Mouse (Mus musculus): Measurements from ENCODE around the gene Brpf3. TPM values are rescaled to one million over a fixed set of nuclear protein-coding genes. Genes with fewer than 3 reads are reported as not detected.
A peak's percentile ranks its signal among the peaks of the same experiment; 100 is the strongest.

Brpf3 gene
- polyA plus RNA-seq, 1 experiment: 134 TPM

GRCm38 (mm10) chr17:28854377-28854776 is 53.5 kb downstream of the Brpf3 start:
- Histone ChIP-seq H3K27ac (ENCODE audit: control insufficient read depth, insufficient read depth, low read depth, low read length) (no peak overlapping the region), H3K4me3 (ENCODE audit: control insufficient read depth, low read depth, low read length) (no peak overlapping the region), H3K4me1 (ENCODE audit: control insufficient read depth, insufficient read depth, low read length) (peaks cover 13% of the 10 kb centered on the region), H3K27me3 (ENCODE audit: control insufficient read depth, insufficient read depth, low read length) (peaks cover 2% of the 10 kb centered on the region; the same call in 1 of the 2 replicates), H3K36me3 (ENCODE audit: control insufficient read depth, insufficient read depth, low read length) (no peaks in the 10 kb centered on the region)
- TF ChIP-seq POLR2A (IDR thresholded peaks at IDR 0.05; ENCODE audit: control insufficient read depth, low read depth, low read length): no peak
- no peak for TF ChIP-seq CTCF (IDR thresholded peaks at IDR 0.05; ENCODE audit: control insufficient read depth, insufficient read depth, insufficient replicate concordance, low read depth, low read length)

GRCm38 (mm10) chr17:28855166-28855885 is 54.4 kb downstream of the Brpf3 start:
- H3K27ac ChIP-seq (ENCODE audit: control insufficient read depth, insufficient read depth, low read depth, low read length): no peak overlapping the region
- peaks cover 13% of the 10 kb centered on the region for H3K4me1 ChIP-seq (ENCODE audit: control insufficient read depth, insufficient read depth, low read length)
- H3K36me3 ChIP-seq (ENCODE audit: control insufficient read depth, insufficient read depth, low read length): no peaks in the 10 kb centered on the region
- H3K27me3 ChIP-seq (ENCODE audit: control insufficient read depth, insufficient read depth, low read length): peaks cover 2% of the 10 kb centered on the region; the same call in 1 of the 2 replicates
- TF ChIP-seq POLR2A (IDR thresholded peaks at IDR 0.05; ENCODE audit: control insufficient read depth, low read depth, low read length) (no peak), CTCF (IDR thresholded peaks at IDR 0.05; ENCODE audit: control insufficient read depth, insufficient read depth, insufficient replicate concordance, low read depth, low read length) (no peak)
- H3K4me3 ChIP-seq (ENCODE audit: control insufficient read depth, low read depth, low read length): no peak overlapping the region

DNA sequence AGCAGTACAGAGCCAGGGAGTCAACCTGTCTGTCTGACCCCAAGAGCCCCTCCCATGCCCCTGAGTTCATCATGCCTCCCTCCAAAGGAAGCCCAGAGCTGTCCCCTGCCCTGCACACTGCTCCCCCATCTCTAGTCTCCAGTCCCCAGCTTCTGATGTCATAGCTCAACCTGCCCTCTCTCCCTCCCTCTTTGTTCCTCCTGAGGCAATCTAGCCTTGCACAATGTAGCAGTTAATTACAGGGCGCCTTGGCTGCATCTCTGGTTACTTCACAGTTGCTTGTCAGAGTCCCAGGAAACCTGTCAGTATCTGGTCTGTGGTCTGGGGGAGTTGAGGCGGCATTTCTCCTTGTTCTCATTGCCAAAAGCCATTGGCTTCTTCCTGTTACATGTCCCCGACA is 55.1 kb downstream of the Brpf3 start:
- no peak overlapping the region for H3K27ac ChIP-seq (ENCODE audit: control insufficient read depth, insufficient read depth, low read depth, low read length)
- peaks cover 2% of the 10 kb centered on the region; the same call in 1 of the 2 replicates for H3K27me3 ChIP-seq (ENCODE audit: control insufficient read depth, insufficient read depth, low read length)
- peaks cover 13% of the 10 kb centered on the region for H3K4me1 ChIP-seq (ENCODE audit: control insufficient read depth, insufficient read depth, low read length)
- no peak overlapping the region for H3K4me3 ChIP-seq (ENCODE audit: control insufficient read depth, low read depth, low read length)
- H3K36me3 ChIP-seq (ENCODE audit: control insufficient read depth, insufficient read depth, low read length): no peaks in the 10 kb centered on the region
- no peak for TF ChIP-seq POLR2A (IDR thresholded peaks at IDR 0.05; ENCODE audit: control insufficient read depth, low read depth, low read length)
- no peak for TF ChIP-seq CTCF (IDR thresholded peaks at IDR 0.05; ENCODE audit: control insufficient read depth, insufficient read depth, insufficient replicate concordance, low read depth, low read length)

- no peak for TF ChIP-seq POLR2A (IDR thresholded peaks at IDR 0.05; ENCODE audit: control insufficient read depth, low read depth, low read length)
- no peak for TF ChIP-seq CTCF (IDR thresholded peaks at IDR 0.05; ENCODE audit: control insufficient read depth, insufficient read depth, insufficient replicate concordance, low read depth, low read length)
- Histone ChIP-seq H3K36me3 (ENCODE audit: control insufficient read depth, insufficient read depth, low read length) (no peaks in the 10 kb centered on the region), H3K27ac (ENCODE audit: control insufficient read depth, insufficient read depth, low read depth, low read length) (no peak within 1 kb of the TSS)
Observed at GRCm38 (mm10) chr17:28858205-28858604, 57.3 kb downstream of the Brpf3 start, which contains the start of gene Pnpla1. Pnpla1 (plus strand) TSS chr17:28858411.

DNA sequence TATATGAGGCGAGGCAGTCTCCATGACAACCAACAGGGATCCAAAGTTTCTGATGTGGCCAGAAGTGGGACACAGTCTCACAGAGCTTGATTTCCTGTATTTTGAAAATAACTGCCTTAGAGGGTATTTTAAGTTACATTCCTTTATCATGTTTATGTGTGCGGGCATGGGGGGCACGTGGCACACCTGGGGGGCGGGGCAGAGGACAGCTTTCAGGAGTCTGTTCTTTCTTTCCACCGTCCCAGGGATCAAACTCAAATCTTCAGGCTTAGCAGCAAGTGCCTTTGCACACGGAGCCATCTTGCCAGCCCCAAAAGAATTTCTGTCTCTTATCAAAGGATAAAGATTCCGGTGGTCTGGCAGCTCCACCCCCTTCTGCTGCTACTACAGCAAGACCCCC is 63.0 kb downstream of the Brpf3 start:
- no peak overlapping the region for H3K27ac ChIP-seq (ENCODE audit: control insufficient read depth, insufficient read depth, low read depth, low read length)
- TF ChIP-seq CTCF (IDR thresholded peaks at IDR 0.05; ENCODE audit: control insufficient read depth, insufficient read depth, insufficient replicate concordance, low read depth, low read length) (no peak), POLR2A (IDR thresholded peaks at IDR 0.05; ENCODE audit: control insufficient read depth, low read depth, low read length) (no peak)
- H3K4me3 ChIP-seq (ENCODE audit: control insufficient read depth, low read depth, low read length): no peak overlapping the region
- no peaks in the 10 kb centered on the region for H3K27me3 ChIP-seq (ENCODE audit: control insufficient read depth, insufficient read depth, low read length)
- H3K36me3 ChIP-seq (ENCODE audit: control insufficient read depth, insufficient read depth, low read length): no peaks in the 10 kb centered on the region
- peaks cover 4% of the 10 kb centered on the region for H3K4me1 ChIP-seq (ENCODE audit: control insufficient read depth, insufficient read depth, low read length)

More at GRCm38 (mm10) chr17:28858205-28858604, 57.3 kb downstream of the Brpf3 start, which contains the start of gene Pnpla1:
- Histone ChIP-seq H3K27me3 (ENCODE audit: control insufficient read depth, insufficient read depth, low read length) (peaks cover 2% of the 10 kb centered on the region; the same call in 1 of the 2 replicates), H3K4me3 (ENCODE audit: control insufficient read depth, low read depth, low read length) (peak within 1 kb of the TSS; percentile 85), H3K4me1 (ENCODE audit: control insufficient read depth, insufficient read depth, low read length) (peaks cover 13% of the 10 kb centered on the region)

DNA sequence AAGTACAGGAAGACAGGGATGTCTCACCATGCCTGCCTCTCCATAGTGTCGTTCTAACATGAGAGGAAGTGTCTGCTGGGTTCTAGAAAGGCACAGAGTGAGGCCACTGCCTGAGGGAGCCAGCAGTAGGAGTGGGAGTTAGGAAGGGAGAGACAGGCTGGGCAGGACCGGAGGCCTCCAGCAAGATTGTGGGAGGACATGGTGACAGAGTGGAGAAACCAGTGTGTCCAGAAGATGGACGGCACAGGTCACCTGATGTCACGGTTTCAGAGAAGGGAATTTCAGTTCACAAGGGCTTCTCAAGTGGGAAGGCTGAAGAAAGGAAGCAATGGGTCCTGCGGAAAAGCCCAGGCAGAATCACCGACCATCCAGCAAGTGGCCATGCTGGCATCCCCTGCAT is 63.6 kb downstream of the Brpf3 start:
- Histone ChIP-seq H3K36me3 (ENCODE audit: control insufficient read depth, insufficient read depth, low read length) (no peaks in the 10 kb centered on the region), H3K4me1 (ENCODE audit: control insufficient read depth, insufficient read depth, low read length) (no peaks in the 10 kb centered on the region), H3K27me3 (ENCODE audit: control insufficient read depth, insufficient read depth, low read length) (no peaks in the 10 kb centered on the region), H3K27ac (ENCODE audit: control insufficient read depth, insufficient read depth, low read depth, low read length) (no peak overlapping the region), H3K4me3 (ENCODE audit: control insufficient read depth, low read depth, low read length) (no peak overlapping the region)
- no peak for TF ChIP-seq CTCF (IDR thresholded peaks at IDR 0.05; ENCODE audit: control insufficient read depth, insufficient read depth, insufficient replicate concordance, low read depth, low read length)
- TF ChIP-seq POLR2A (IDR thresholded peaks at IDR 0.05; ENCODE audit: control insufficient read depth, low read depth, low read length): no peak

GRCm38 (mm10) chr17:28866921-28867320 is 66.0 kb downstream of the Brpf3 start:
- Histone ChIP-seq H3K36me3 (ENCODE audit: control insufficient read depth, insufficient read depth, low read length) (no peaks in the 10 kb centered on the region), H3K4me3 (ENCODE audit: control insufficient read depth, low read depth, low read length) (no peak overlapping the region), H3K27ac (ENCODE audit: control insufficient read depth, insufficient read depth, low read depth, low read length) (no peak overlapping the region), H3K4me1 (ENCODE audit: control insufficient read depth, insufficient read depth, low read length) (peaks cover 4% of the 10 kb centered on the region; the same call in 1 of the 2 replicates), H3K27me3 (ENCODE audit: control insufficient read depth, insufficient read depth, low read length) (no peaks in the 10 kb centered on the region)
- TF ChIP-seq POLR2A (IDR thresholded peaks at IDR 0.05; ENCODE audit: control insufficient read depth, low read depth, low read length) (no peak), CTCF (IDR thresholded peaks at IDR 0.05; ENCODE audit: control insufficient read depth, insufficient read depth, insufficient replicate concordance, low read depth, low read length) (no peak)
